Mouse (Mus musculus) limb, embryonic 10.5 days (tissue): ENCODE results near the gene Zfp423. TPM values are rescaled to one million over a fixed set of nuclear protein-coding genes. Genes with fewer than 3 reads are reported as not detected.

Experiments
- DNase-seq: peaks from one replicate; pipeline ENCODE4 v3.0.0-alpha.2; 2017; ENCODE audit warnings: low spot score
- H3K27ac ChIP-seq: fragments of 300-500 bp; sonication (generic); 2 replicates; pipeline ENCODE4 v1.5.1; 2016; ENCODE audit warnings: mild to moderate bottlenecking
- H3K27me3 ChIP-seq: fragments of 300-500 bp; sonication (generic); 2 replicates; pipeline ENCODE4 v1.6.1; 2016; ENCODE audit warnings: low read depth, mild to moderate bottlenecking; ENCODE audit not compliant: poor library complexity, severe bottlenecking
- H3K36me3 ChIP-seq: fragments of 300-500 bp; sonication (generic); 2 replicates; pipeline ENCODE4 v1.6.1; 2016; ENCODE audit warnings: mild to moderate bottlenecking, moderate library complexity
- H3K4me1 ChIP-seq: fragments of 300-500 bp; sonication (generic); 2 replicates; pipeline ENCODE4 v1.6.1; 2016
- H3K4me3 ChIP-seq: fragments of 300-500 bp; sonication (generic); 2 replicates; pipeline ENCODE4 v1.5.1; 2016; ENCODE audit warnings: mild to moderate bottlenecking, moderate library complexity
- H3K9me3 ChIP-seq: fragments of 300-500 bp; sonication (generic); replicated peaks from 2 replicates; pipeline ENCODE4 v1.6.1; 2016; ENCODE audit warnings: mild to moderate bottlenecking
- WGBS: fragments of 180-500 bp; shearing (Covaris S2); methylation state at CpG from one replicate; pipeline ENCODE4 v1.1.7; 2016; 5-methylcytosine and 5-hydroxymethylcytosine counted together
- polyA plus RNA-seq: library from polyadenylated mRNA; unstranded; fragments of >200 nt; fragmentation: Nextera tagmentation; extraction: Ambion mirVana; gene quantifications from 2 replicates; pipeline ENCODE4 v1.2.1, GENCODE M21; 2016

The Zfp423 gene
- polyA plus RNA-seq, 1 experiment from 2014 or later, result 29.4 TPM

DNA sequence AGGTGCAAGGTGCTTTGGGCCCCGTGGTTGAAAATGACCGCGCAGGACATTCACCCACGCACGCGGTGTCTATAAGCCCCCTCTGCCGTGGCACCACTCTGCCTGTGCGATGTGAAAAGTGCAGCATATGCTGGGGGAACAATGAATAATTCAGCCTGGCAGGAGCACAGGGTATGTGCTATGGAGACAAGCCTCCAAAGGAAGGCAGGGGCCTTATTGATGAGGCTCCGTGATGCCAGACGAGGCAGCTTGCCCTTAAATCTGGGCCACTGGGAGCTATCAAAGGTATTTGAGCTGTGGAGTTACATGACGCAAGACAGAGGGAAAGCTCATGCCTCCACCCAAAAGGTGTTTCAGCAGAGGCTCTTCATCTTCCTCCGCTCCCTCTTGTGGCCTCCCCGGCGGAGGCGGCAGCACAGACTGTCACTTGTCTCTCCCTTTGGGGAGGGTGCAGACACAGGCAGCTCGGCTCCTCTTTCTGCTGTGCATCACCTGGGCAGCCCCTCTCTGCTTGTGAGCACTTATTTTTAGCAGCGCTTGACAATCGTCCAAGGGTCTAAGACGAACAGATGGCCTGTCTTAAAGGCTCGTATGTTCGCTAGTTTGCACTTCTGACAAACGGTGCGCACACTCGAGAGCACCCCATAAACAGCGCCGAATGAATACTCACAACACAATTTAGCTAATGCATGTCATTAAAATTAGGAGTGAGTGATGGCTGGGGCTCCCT, 291.3 kb downstream of the Zfp423 start:
- WGBS, result 80% methylated on average over 26 of the region's 26 CpGs
- Histone ChIP-seq H3K36me3 (peaks cover 37% of the 10 kb centered on the region), H3K27ac (peak overlapping the region; percentile 32; the same call in 1 of the 2 replicates)

DNA sequence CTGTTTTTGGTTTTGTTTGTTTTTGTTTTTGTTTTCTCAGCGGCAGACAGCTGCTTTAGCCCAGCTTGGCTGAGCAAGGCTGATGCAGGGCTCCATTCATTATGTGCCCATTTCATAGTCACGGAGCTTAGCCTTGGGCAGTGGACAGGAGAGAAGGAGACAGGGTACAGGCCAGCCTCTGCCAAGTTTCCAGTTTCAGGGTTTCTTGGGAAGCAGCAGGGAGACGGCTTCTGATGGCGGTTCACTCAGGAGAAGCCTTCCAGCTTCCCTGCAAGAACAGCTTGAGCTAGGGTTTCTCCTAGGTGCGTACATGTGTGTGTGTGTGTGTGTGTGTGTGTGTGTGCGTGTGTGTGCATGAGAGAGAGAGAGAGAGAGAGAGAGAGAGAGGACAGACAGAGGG, 292.1 kb downstream of the Zfp423 start:
- Histone ChIP-seq H3K36me3 (peaks cover 37% of the 10 kb centered on the region), H3K4me1 (peaks cover 33% of the 10 kb centered on the region), H3K27ac (no peak overlapping the region), H3K4me3 (no peak overlapping the region), H3K9me3 (no peaks in the 10 kb centered on the region), H3K27me3 (peaks cover 7% of the 10 kb centered on the region; the same call in 1 of the 2 replicates)
- DNase-seq, result no peak
- WGBS, result 88% methylated on average over 6 of the region's 6 CpGs

More for the DNA sequence above, 291.3 kb downstream of the Zfp423 start:
- Histone ChIP-seq H3K9me3 (no peaks in the 10 kb centered on the region), H3K4me3 (no peak overlapping the region), H3K27me3 (0 out of 2 replicates have a peak, but pooled peaks cover under 1% of the 10 kb centered on the region), H3K4me1 (peaks cover 26% of the 10 kb centered on the region)
- no peak for DNase-seq

DNA sequence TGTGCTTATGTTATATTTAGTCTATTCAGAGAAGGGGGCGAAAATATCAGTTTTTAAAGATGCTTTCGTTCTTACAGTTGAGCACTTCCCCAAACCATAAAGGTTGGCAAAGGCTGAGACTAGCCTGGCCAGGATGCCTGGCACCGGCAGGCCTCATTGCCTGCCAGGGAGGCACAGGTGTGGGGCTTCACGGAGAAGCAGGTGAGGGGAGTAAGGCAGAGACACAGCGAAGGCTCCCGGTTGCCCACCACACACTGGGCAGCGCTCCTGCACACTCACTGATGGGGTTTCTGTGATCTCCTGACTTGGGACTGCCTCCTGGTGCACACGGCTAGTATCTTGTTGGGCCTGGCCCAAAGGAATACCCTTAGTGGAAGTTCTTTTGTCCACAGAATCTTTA, 294.1 kb downstream of the Zfp423 start:
- Histone ChIP-seq H3K4me1 (peaks cover 50% of the 10 kb centered on the region), H3K27me3 (peaks cover 19% of the 10 kb centered on the region; the same call in 1 of the 2 replicates), H3K27ac (no peak overlapping the region), H3K9me3 (no peaks in the 10 kb centered on the region), H3K4me3 (no peak overlapping the region), H3K36me3 (peaks cover 31% of the 10 kb centered on the region)
- no peak for DNase-seq
- 90% methylated on average over 8 of the region's 8 CpGs for WGBS

DNA sequence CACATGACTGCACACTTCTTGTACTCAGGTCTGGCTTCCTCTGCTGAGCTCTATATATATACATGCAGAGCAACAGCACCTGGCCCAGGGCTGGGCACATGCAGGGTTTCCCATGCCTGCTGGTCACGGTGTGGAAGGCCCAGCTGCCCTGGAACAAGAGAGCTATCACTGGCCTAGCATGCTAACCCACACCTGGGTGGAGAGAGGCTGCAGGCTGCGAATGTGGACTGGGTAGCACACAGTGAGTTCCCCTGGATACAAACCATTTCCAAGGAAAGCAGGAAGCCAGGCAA, 295.2 kb downstream of the Zfp423 start:
- peaks cover 61% of the 10 kb centered on the region for H3K4me1 ChIP-seq
- DNase-seq, result no peak
- H3K27me3 ChIP-seq, result peaks cover 19% of the 10 kb centered on the region
- no peaks in the 10 kb centered on the region for H3K9me3 ChIP-seq
- H3K4me3 ChIP-seq, result no peak overlapping the region
- H3K27ac ChIP-seq, result no peak overlapping the region
- 92% methylated on average over 2 of the region's 2 CpGs for WGBS
- peaks cover 19% of the 10 kb centered on the region for H3K36me3 ChIP-seq

DNA sequence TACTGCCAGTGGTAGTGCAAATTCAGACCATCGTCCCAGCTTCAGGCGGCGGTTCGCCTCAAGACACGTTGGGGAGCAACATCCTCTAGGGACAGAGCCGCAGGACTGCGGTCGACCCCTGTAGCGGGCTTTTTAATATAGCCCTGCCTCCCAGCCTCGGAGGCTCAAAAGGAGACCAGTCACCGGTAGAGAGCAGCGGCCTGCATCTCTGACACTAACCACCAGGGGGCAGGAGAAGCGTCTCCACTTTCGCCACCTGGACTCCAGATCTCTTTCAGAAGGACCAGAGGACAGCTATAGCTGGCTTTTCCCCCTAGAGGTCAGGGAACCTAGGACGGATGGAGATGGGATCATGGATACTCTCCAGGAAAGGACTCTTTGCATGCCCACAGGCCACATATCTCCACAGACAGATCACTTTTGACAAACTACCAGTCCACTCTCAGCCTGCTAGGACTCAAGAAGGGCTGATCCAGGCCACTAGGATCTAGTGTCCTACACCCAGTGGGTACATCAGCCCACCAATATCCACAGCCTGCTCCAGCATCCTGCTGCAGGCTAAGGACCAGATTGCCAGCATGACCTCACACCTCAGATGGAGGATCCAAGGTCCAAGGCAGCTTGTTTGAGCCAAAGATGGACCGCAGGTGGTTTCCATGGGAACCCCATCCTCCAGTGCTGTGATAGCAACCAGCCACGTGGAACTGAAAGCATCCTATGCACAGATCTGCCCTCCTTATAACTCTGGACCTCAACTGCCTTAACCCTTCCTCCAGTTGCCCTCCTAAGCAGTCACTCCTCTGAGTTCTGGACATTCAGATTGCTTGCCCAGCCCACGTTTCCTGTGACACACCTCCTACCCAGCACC, 295.8 kb downstream of the Zfp423 start:
- Histone ChIP-seq H3K9me3 (no peaks in the 10 kb centered on the region), H3K27me3 (peaks cover 19% of the 10 kb centered on the region), H3K27ac (peak overlapping the region; percentile 77), H3K4me3 (peak overlapping the region; percentile 43), H3K4me1 (peaks cover 60% of the 10 kb centered on the region), H3K36me3 (peaks cover 14% of the 10 kb centered on the region)
- WGBS, result 14% methylated on average over 18 of the region's 18 CpGs
- peak; percentile 91 for DNase-seq

DNA sequence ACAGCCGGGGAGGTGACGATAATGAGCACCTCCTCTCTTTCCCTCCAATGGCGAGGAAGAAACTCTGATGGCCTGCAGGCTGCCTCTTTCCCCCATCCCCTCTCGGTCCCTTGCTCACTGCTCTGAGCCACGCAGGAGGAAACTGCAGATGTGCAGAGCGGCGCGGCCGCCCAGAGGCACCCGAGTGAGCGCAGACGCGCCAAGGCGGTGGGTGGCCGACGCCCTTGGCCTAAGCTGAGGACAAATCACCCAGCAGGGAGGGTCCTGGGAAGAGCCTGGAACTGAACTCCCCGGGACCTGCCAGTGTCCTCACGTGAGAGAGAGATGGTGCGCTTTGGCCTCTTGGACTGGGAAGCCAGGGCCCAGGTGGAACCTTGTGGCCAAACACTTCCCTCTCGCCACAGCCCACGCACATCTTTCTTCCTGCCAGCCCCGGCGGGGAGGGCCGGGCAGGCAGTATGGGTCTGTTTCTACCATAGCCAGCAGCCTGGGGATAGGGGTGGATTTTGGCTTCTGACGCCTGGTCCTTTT, 296.5 kb downstream of the Zfp423 start:
- no peaks in the 10 kb centered on the region for H3K9me3 ChIP-seq
- under 1% methylated on average over 25 of the region's 25 CpGs for WGBS
- peaks cover 55% of the 10 kb centered on the region for H3K4me1 ChIP-seq
- peaks cover 9% of the 10 kb centered on the region for H3K36me3 ChIP-seq
- H3K4me3 ChIP-seq, result peak overlapping the region; percentile 43
- H3K27ac ChIP-seq, result peak overlapping the region; percentile 77
- peak; percentile 69 for DNase-seq
- H3K27me3 ChIP-seq, result peaks cover 19% of the 10 kb centered on the region

DNA sequence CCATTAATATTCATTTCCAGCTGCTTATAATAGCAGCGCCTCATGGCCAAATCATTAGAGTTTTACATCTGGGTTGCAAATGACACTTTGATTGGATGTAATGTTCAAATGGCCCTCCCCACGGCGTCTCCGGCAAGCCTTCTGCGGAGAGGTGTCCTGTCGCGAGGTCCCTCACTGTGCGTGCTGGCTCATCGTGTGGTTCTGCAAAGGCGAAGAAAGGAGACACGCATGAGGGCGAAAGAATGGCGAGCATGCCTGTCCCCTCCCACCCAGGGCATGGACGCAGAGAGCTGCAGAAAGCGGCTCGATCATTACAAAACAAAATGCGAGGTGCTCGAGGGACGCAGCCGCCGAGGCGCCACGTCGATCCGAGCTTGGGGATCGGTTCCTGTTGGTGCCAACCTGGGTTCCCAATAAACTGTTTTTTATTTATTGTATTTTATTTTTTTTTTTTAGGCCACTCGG, 297.1 kb downstream of the Zfp423 start:
- Histone ChIP-seq H3K36me3 (peaks cover 7% of the 10 kb centered on the region), H3K27ac (peak overlapping the region; percentile 77), H3K9me3 (no peaks in the 10 kb centered on the region), H3K27me3 (peaks cover 19% of the 10 kb centered on the region), H3K4me3 (peak overlapping the region; percentile 43), H3K4me1 (peaks cover 55% of the 10 kb centered on the region)
- peak; percentile 55 for DNase-seq
- under 1% methylated on average over 27 of the region's 27 CpGs for WGBS

DNA sequence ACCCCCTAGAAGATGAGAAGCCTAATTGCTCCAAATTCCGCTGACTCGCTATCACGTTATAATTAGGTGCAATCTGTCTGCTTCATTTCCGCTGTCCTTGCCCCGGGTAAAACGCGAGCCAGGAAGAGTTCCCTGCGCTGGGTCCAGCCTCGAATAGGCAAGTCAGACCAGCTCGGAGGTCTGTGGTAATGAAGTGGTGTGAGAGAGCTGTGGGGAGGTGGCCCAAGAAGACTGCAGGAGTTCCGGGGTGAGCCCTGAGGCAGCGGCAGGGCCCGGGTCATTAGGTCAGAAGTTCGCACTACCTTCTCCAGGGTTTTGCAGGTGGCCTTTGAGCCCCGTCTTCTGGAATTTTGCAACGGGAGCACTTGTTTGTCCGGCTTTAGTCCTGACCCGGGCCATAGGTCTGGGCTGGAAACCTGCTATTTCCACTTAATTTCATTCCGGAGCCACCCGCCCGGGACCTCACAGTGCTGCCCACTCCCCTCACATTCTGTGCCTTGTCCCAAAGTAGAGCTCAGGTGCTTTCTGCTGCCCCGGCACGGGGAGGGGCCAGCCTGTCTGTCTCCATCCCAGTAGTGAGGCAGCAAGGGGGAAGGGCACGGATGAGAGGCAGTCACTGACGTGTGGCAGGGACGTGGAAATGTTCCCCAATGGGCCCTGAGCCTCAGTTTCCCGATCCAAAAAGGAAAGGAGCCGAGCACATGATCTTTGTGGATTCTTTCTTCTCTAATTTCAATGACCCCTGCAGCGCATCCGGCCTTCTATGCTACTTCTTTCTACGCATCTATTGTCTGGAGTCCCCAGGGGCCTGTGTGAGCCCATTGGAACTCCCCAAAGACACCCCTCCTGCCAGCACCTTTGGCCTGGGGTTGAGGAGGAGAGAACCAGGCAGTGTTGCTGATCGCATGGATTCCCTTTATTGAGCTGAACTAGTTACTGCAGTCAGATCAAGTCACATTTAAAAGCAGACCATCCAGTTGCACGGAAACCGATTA, 298.2 kb downstream of the Zfp423 start:
- H3K27ac ChIP-seq, result peak overlapping the region; percentile 86
- H3K9me3 ChIP-seq, result no peaks in the 10 kb centered on the region
- peaks cover 19% of the 10 kb centered on the region for H3K27me3 ChIP-seq
- 3% methylated on average over 34 of the region's 34 CpGs for WGBS
- peak overlapping the region; percentile 49 for H3K4me3 ChIP-seq
- peak; percentile 73 for DNase-seq
- H3K36me3 ChIP-seq, result peaks cover 5% of the 10 kb centered on the region; the same call in 1 of the 2 replicates
- H3K4me1 ChIP-seq, result peaks cover 66% of the 10 kb centered on the region

DNA sequence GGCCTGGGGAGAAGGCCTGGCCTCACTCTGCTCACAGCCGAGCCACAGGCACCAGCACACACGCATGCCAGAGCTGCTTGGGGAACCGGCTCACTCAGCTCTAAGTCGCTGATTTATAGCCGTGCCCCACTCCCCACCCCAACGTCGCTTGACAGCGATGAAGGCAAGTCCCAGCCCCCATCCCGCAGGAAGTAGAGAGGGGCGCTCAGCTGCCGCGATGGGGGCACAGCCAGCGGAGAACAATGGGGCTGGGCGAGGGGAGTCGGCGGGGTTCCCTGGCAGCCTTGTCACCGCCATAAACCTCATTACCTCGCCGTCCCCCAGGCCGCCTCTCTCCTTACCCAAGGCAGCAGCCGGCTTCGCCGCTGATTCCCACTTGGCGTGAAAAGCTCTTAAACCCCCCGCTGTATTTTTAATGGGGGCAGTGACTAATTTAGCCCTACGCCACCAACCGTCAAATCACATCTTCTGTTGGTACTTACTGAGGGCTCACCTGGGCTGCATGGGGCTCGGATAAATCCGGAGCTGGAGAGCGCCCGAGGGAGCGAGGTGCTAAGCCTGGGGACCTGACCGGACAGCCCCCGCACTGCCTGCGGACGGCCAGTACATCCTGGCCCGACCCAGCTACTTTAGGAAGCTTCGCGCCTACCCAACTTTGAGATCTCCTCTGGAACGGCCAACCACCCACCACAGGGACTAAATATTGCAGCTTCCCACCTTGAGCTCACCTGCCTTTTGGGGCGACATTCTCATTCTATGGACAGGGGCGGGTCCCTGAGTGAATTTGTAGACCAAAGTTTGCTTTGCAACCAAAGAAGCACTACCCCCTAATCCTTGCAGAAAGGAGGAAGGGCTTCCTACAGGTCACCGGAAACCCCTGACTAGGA, 299.1 kb downstream of the Zfp423 start:
- Histone ChIP-seq H3K9me3 (no peaks in the 10 kb centered on the region), H3K4me1 (peaks cover 72% of the 10 kb centered on the region), H3K27ac (peak overlapping the region; percentile 86), H3K4me3 (peak overlapping the region; percentile 49), H3K27me3 (peaks cover 19% of the 10 kb centered on the region), H3K36me3 (peaks cover under 1% of the 10 kb centered on the region; the same call in 1 of the 2 replicates)
- WGBS, result under 1% methylated on average over 43 of the region's 43 CpGs
- peak; percentile 79 for DNase-seq

DNA sequence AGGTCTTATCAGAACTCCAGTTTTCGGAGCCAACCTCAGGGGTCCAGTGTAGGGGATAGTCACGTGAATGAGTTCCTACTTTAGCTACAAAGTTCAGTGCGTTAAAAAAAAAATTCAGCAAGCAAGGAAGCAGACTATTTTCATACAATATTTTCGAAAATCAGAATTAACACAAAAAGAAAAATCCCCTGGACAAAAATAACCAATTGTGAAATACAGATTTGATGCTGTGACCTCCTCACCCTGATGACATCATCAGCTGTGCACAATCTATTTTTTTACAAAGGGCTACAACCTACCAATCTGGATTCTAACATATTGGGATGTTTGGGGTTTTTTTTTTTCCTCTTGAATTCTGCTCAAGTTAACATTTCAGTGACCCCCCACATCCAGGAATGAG, 301.9 kb downstream of the Zfp423 start:
- Histone ChIP-seq H3K36me3 (no peaks in the 10 kb centered on the region), H3K4me3 (no peak overlapping the region), H3K27me3 (peaks cover 14% of the 10 kb centered on the region), H3K27ac (no peak overlapping the region), H3K4me1 (peaks cover 59% of the 10 kb centered on the region), H3K9me3 (no peaks in the 10 kb centered on the region)
- no peak for DNase-seq
- 76% methylated on average over 4 of the region's 4 CpGs for WGBS

DNA sequence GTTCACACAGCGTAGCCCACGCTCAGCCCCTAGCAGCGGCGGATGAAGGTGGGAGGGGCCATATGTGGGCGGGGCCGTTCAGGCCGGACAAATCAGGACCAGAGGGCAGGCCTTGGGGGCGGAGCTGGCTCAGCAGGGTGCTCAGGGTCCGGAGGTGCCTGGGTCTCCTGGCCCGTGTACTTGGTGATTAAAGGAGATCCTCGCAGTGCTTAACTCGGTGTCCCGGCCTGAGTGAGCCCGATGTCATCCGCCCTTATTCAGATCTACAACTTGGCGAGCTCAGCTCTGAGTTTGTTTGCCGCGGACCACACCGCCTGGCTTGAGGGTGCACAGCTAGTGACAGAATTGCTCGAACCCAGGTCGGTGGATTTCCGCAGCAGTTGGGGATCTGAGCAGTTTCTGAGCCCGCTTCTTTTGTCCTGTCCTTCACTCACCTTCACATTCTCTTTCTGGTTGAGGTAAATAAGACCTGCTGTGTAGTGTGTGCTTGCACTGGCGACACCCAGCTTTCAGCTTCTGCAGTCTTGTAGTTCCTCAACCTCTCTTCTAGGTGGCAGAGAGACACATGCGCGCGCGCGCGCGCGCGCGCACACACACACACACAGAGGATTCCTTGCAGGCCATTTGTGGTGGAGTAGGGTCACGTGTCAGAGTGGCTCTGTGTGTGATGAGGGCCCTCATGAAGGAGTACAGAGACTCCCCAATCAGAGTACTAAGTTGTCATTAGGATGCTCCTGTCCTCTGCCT, 302.7 kb downstream of the Zfp423 start:
- Histone ChIP-seq H3K36me3 (no peaks in the 10 kb centered on the region), H3K9me3 (no peaks in the 10 kb centered on the region), H3K27ac (peak overlapping the region; percentile 71; the same call in 1 of the 2 replicates), H3K4me3 (peak overlapping the region; percentile 59), H3K4me1 (peaks cover 52% of the 10 kb centered on the region), H3K27me3 (peaks cover 9% of the 10 kb centered on the region; the same call in 1 of the 2 replicates)
- DNase-seq, result peak; percentile 86
- 7% methylated on average over 35 of the region's 35 CpGs for WGBS
